Mouse (Mus musculus) splenic B cell, adult 2 months (primary cell): ENCODE measurements around the gene Vmn1r175.
"Not testable (repeated sequence)": the region's sequence is repeated elsewhere in the genome, so short reads cannot be mapped to it uniquely, and the experiment has no call there.

Experiments
- DNase-seq: peaks from one replicate; pipeline ENCODE4 v3.0.0-alpha.2; 2011; ENCODE audit warnings: low read depth, low spot score
- H3K27me3 ChIP-seq: 2 replicates; pipeline ENCODE4 v1.6.1; 2012; ENCODE audit warnings: mild to moderate bottlenecking, low read length, moderate library complexity, mixed read lengths; ENCODE audit not compliant: control insufficient read depth, poor library complexity, insufficient read depth, severe bottlenecking
- H3K36me3 ChIP-seq: 2 replicates; pipeline ENCODE4 v1.6.1; 2012; ENCODE audit warnings: mild to moderate bottlenecking, low read length, moderate library complexity, mixed read lengths; ENCODE audit not compliant: control insufficient read depth, poor library complexity, insufficient read depth, severe bottlenecking

Vmn1r175 gene

GRCm38 (mm10) chr7:23810543-23810942, at the start of gene Vmn1r175:
Vmn1r175 (minus strand) TSS chr7:23810643.
- H3K27me3 ChIP-seq, DNase-seq, H3K36me3 ChIP-seq: not testable (repeated sequence)

GRCm38 (mm10) chr7:23837272-23837671, 26.8 kb upstream of the Vmn1r175 start, which contains the start of gene Vmn1r176:
Vmn1r176 (minus strand) TSS chr7:23837372.
- H3K36me3 ChIP-seq, H3K27me3 ChIP-seq, DNase-seq: not testable (repeated sequence)

GRCm38 (mm10) chr7:23784526-23784925, 25.9 kb downstream of the Vmn1r175 start:
- H3K27me3 ChIP-seq, result no peaks in the 10 kb centered on the region
- no peak for DNase-seq
- H3K36me3 ChIP-seq, result no peaks in the 10 kb centered on the region
